Mouse (Mus musculus): ENCODE results near the gene Tenm3.

DNA sequence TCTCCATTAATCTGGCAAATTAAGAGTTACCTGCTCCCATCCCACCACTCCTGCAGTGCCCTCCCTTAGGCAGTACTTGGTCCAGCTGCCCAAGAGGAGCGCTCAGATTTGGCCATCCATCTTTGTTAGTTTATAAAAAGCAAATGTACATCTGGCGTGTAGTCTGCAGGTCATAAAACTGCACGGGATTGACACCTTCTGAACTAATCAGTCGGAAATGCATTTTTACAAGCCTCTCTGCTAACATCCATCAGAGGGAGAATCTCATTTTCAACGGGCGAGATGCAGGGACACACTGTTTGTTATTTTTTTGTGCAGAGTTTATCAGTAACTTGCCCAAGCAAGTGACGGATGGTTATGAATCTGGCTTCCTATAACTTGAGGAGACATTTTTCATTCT is 539.5 kb downstream of the Tenm3 start:
- no peak for TF ChIP-seq POLR2A (IDR thresholded peaks at IDR 0.05; ENCODE audit: insufficient read length, low read depth)
- no peak for TF ChIP-seq E2F4 (IDR thresholded peaks at IDR 0.05; ENCODE audit: insufficient read depth)
- no peak for TF ChIP-seq MAX (IDR thresholded peaks at IDR 0.05; ENCODE audit: low read depth)
- no peak for TF ChIP-seq USF1 (IDR thresholded peaks at IDR 0.05; ENCODE audit: low read depth)
